Mouse (Mus musculus) gastrocnemius, postnatal 4 days (tissue): ENCODE measurements at regions not wholly inside any gene's neighbourhood (a gene's known extent, or its start where the extent isn't known, plus 50 kb on each side); places are given as distances from the start of the nearest gene placed in this dataset.
"Not testable (repeated sequence)": the region's sequence is repeated elsewhere in the genome, so short reads cannot be mapped to it uniquely, and the experiment has no call there.

Experiments
- DNase-seq, 2 experiments: peaks; one replicate each; pipeline ENCODE4 v3.0.0; 2021 to 2022; ENCODE audit warnings: low spot score in 2 of 2, mixed read lengths in 2 of 2

- no peak for DNase-seq
These were observed 248.8 kb downstream of the Enc1 start for GRCm38 (mm10) chr13:97489721-97490120.

- DNase-seq: no peak
These were observed 248.1 kb downstream of the Enc1 start for GRCm38 (mm10) chr13:97489029-97489428.

GRCm38 (mm10) chr13:97488518-97488917 is 247.6 kb downstream of the Enc1 start:
- no peak for DNase-seq

GRCm38 (mm10) chr13:97487746-97488473 is 247.0 kb downstream of the Enc1 start:
- DNase-seq: no peak

DNA sequence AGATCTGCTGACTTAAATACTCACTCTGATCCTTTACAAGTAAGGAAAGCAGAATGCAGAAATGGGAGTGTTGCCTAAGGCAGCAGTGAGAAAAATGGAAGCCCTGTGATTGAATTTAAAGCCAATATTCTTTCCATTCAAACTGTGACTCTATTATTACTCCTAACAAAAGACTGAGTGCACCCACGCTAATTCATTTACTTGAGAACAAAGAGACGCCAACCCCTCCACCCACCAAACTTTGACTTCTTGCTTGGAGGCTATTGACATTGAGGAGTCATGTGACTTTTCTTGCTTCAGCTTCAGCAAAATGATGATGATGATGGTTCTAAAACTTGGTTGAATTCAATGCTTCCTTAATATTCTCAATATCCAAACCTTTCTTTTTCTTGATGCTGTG is 245.6 kb downstream of the Enc1 start:
- DNase-seq: no peak

DNA sequence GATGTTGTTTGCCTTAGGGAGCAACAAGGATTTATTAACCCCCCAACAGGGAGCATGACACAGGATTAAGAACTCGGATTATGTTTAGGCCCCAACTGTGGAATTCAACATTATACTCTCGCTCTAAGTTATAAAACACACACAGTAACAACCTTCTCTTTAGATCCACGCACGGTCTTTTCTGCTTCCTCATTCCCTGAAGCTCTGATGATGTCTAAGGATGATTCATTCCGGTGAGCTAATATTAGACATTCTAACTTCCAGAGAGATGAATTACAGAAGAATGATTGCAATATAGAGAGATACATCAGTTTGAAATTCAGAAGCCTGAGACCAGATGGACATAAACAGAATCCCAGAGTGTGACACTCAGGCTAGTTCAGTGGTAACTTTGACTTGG is 245.0 kb downstream of the Enc1 start:
- DNase-seq: no peak

GRCm38 (mm10) chr13:97484808-97485545 is 244.1 kb downstream of the Enc1 start:
- DNase-seq: no peak

DNA sequence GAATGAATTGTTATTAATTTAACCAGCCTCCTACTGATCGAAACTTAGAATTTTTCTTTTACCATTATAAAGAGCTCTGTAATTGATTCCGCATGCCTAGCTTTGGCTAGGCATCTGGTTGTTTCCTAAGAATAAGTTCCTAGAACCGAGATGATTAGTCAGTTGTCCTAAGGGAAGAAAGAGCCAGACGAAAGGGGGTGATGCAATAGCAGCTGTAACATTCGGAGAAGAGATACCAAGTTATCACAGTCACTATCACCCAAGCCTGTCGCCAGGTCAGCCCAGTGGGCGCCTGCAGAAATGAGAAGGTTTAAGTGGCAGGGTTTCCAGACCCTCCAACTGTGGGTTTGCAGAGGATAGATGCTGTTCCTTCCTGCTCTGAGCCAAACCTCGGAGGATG is 242.8 kb downstream of the Enc1 start:
- DNase-seq: no peak

DNA sequence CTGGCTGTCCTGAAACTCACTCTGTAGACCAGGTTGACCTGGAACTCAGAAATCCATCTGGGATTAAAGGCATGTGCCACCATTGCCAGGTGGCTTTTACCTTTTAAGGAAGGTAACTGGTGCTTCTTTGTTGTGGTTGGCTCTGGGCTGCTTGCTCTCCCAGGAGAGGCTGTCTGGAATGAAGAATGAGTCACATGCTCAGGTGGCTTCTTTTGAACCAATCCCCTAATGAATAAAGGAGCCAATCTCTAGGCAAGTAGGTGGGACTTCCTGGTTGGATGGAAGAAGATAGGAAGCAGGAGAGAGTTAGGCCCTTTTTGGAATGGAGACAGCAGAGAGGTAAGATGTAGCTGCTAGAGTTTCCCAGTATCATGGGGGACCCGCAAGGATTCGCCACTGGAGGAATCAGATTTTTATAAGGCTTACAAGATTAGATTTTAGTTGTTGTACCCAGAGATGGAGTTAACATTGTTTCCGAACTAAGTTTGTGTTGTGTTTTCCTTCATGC is 241.6 kb downstream of the Enc1 start:
- no peak for DNase-seq

DNA sequence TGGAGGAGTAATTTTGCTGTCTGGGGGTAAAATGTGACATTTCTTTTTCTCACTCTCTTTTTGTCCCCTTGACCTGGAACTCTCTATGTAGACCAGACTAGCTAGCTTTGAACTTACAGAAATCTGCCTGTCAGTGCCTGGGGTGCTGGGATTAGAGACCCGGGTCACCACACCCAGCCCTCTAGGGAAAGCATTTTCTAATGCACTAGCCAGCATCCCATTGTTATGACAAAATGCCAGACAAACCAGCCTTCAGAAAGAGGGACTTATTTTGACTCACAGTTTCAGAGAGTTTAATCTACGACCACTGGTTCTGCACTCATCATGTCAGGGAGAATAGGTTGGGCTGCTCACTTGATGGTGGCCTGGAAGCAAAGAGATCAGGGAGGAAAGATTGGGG is 240.4 kb downstream of the Enc1 start:
- DNase-seq: no peak

- no peak for DNase-seq
These were observed 238.2 kb downstream of the Enc1 start for GRCm38 (mm10) chr13:97479066-97479586.

- DNase-seq: no peak
These were observed 233.1 kb downstream of the Enc1 start for GRCm38 (mm10) chr13:97473971-97474365.

- no peak for DNase-seq
These were observed 232.5 kb downstream of the Enc1 start for GRCm38 (mm10) chr13:97473256-97473970.

GRCm38 (mm10) chr13:97469999-97470398 is 229.1 kb downstream of the Enc1 start:
- no peak for DNase-seq

DNA sequence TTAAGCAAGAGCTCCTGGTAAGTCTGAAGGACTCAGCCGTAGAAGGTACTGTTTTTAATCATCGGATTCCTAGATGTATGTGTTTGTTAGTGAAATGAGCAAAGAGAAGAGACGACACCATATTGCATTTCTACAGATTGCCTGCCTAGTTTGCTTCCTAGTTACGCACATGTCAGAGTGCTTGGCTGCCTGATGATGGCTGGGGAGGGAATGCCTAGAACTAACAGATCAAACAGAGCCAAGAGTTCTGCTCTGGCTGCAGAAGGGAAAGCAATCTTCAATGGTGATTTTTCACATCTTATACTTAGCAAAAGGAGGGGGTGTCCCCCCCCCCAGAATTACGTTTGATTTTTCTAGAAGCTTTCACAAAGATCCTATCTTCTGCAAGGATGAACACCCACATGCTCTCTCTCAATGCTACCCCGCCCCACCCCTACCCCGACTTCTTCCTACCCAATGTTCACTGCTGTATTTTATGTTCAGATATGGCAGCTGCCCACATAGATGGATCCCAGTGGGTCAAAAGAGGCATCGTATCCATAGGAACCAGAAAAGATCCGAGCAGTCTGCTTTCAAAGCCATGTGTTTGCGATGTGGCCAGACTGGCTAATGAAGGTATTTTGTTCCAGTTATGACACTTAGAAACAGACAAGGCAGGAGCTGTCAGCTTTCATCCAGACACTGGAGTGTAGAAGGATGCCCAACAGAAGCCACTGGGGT is 228.1 kb downstream of the Enc1 start:
- DNase-seq: no peak

DNA sequence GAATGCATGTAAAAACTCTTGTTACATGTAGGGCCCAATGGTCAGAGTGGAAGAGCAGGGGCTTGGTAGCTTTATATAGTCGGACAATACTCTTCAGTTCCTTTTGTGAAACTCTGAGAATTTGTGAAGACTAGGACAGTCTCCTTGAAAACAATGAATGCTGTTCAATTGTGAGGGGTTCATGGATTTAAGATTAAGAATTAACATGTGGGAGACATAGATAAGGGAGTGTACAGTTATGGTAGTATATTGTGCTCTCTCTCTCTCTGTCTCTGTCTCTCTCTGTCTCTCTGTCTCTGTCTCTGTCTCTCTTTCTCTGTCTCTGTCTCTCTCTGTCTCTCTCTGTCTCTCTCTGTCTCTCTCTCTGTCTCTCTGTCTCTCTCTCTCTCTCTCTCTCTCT is 225.7 kb downstream of the Enc1 start:
- DNase-seq: not testable (repeated sequence)

DNA sequence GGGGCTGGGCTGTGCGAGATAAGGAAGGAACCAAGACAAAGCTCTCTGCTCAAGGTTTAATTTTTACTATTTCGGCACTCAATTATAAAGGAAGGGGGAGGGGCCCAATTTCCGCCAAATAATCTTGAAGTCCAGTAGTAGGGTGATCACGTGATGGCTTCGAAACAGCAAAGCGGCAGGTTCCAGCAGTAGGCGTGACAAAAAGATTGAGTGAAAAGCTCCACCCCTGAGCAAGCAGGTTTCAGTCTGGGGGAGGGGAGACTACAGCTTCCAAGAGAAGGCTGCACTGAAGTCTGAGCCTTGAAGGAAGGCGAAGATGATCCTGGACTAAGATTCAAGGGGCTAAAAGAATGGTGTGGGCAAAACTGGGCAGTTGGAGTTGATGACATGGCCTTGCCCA is 222.9 kb downstream of the Enc1 start:
- DNase-seq: no peak

GRCm38 (mm10) chr13:97462884-97463235 is 222.0 kb downstream of the Enc1 start:
- DNase-seq: no peak

- DNase-seq: no peak
These were observed 221.4 kb downstream of the Enc1 start for GRCm38 (mm10) chr13:97462110-97462883.

- no peak for DNase-seq
These were observed 220.3 kb downstream of the Enc1 start for GRCm38 (mm10) chr13:97461207-97461606.
